Mouse (Mus musculus) C2C12 (cell line): ENCODE data around the gene Lpin2. TPM values are rescaled to one million over a fixed set of nuclear protein-coding genes. Genes with fewer than 3 reads are reported as not detected.

ENCODE experiments used
- H3K27me3 ChIP-seq: one replicate; pipeline ENCODE4 v1.6.1; 2011; ENCODE audit not compliant: control insufficient read depth, insufficient read depth, insufficient read length
- H3K36me3 ChIP-seq: one replicate; pipeline ENCODE4 v1.6.1; 2011; ENCODE audit not compliant: control insufficient read depth, insufficient read depth
- H3K4me3 ChIP-seq: one replicate; pipeline ENCODE4 v1.5.1; 2011; ENCODE audit warnings: mild to moderate bottlenecking, control low read depth; ENCODE audit not compliant: poor library complexity, insufficient read depth, severe bottlenecking
- H3K79me2 ChIP-seq: one replicate; pipeline ENCODE4 v1.6.1; 2011; ENCODE audit not compliant: control insufficient read depth, insufficient read depth
- H3K79me3 ChIP-seq: one replicate; pipeline ENCODE4 v1.6.1; 2011; ENCODE audit warnings: low read depth, control low read depth
- H3ac ChIP-seq: one replicate; pipeline ENCODE3; 2011; ENCODE audit warnings: low read depth; ENCODE audit not compliant: control insufficient read depth, insufficient read length
- CEBPB ChIP-seq: IDR thresholded peaks from one replicate; pipeline ENCODE4 v1.6.1; 2011; ENCODE audit warnings: low read depth, mild to moderate bottlenecking, control low read depth, moderate library complexity
- CTCF ChIP-seq: IDR thresholded peaks from one replicate; pipeline ENCODE4 v1.5.1; 2011; ENCODE audit not compliant: control insufficient read depth, insufficient read depth, insufficient read length
- FOSL1 ChIP-seq: IDR thresholded peaks from one replicate; pipeline ENCODE4 v1.8.0; 2011; ENCODE audit warnings: mild to moderate bottlenecking, low read length; ENCODE audit not compliant: poor library complexity, insufficient read depth, severe bottlenecking
- MAX ChIP-seq: IDR thresholded peaks from one replicate; pipeline ENCODE4 v1.6.1; 2011; ENCODE audit warnings: mild to moderate bottlenecking, control low read depth
- MYOD1 ChIP-seq: IDR thresholded peaks from one replicate; pipeline ENCODE4 v1.6.1; 2011; ENCODE audit warnings: low read depth; ENCODE audit not compliant: control insufficient read depth, insufficient read length
- MYOG ChIP-seq: IDR thresholded peaks from one replicate; pipeline ENCODE4 v1.6.1; 2011; ENCODE audit not compliant: control insufficient read depth, insufficient read length; ENCODE audit errors: extremely low read depth
- USF1 ChIP-seq: IDR thresholded peaks from one replicate; pipeline ENCODE4 v1.6.1; 2011; ENCODE audit warnings: low read depth, mild to moderate bottlenecking, control low read depth, moderate library complexity
- polyA plus RNA-seq: library from polyadenylated mRNA; unstranded; fragments of >200 nt; fragmentation: generic; extraction: Trizol; gene quantifications from one replicate; pipeline ENCODE4 v1.2.1, GENCODE M21; 2012; ENCODE audit warnings: missing spikeins

Gene Lpin2
- polyA plus RNA-seq, 1 experiment = 9.3 TPM

DNA sequence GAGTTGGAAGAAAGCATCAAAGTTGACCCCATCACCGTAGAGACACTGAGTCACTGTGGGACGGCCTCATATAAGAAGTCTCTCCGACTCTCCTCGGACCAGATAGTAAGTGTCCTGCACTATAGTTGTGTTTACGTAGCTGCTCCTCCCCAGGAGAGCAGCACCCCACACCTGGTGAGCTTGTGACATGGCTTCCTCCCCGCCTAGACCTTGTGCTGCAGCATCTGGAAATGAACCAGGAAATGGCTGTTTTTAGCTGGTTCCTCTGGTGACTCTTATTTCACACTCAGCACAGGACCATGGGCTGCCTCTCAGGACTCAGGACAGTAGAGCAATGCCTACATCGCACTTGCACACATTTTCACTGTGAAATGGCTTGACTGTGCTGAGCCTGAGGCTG lies 60.3 kb downstream of the Lpin2 start:
- Histone ChIP-seq H3K27me3 (no peaks in the 10 kb centered on the region), H3K36me3 (peaks cover 87% of the 10 kb centered on the region), H3K79me2 (no peaks in the 10 kb centered on the region), H3ac (no peak overlapping the region), H3K79me3 (no peaks in the 10 kb centered on the region), H3K4me3 (no peak overlapping the region)
- TF ChIP-seq MYOG (no peak), MYOD1 (no peak), MAX (no peak), CTCF (no peak), CEBPB (no peak), FOSL1 (no peak)

- H3K36me3 ChIP-seq = peaks cover 87% of the 10 kb centered on the region
- no peaks in the 10 kb centered on the region for H3K79me3 ChIP-seq
- H3K79me2 ChIP-seq = no peaks in the 10 kb centered on the region
- TF ChIP-seq FOSL1 (no peak), MYOG (no peak), CTCF (no peak), USF1 (no peak), MYOD1 (no peak), CEBPB (no peak), MAX (no peak)
- H3K4me3 ChIP-seq = no peak overlapping the region
- no peaks in the 10 kb centered on the region for H3K27me3 ChIP-seq
- no peak overlapping the region for H3ac ChIP-seq
Observed at GRCm38 (mm10) chr17:71245133-71245532, 62.8 kb downstream of the Lpin2 start.

- no peak overlapping the region for H3ac ChIP-seq
- H3K79me2 ChIP-seq = no peaks in the 10 kb centered on the region
- no peaks in the 10 kb centered on the region for H3K27me3 ChIP-seq
- H3K36me3 ChIP-seq = peaks cover 81% of the 10 kb centered on the region
- no peak overlapping the region for H3K4me3 ChIP-seq
- H3K79me3 ChIP-seq = no peaks in the 10 kb centered on the region
- TF ChIP-seq MYOD1 (no peak), CEBPB (no peak), CTCF (no peak), USF1 (no peak), FOSL1 (no peak)
Observed at GRCm38 (mm10) chr17:71246022-71246421, 63.7 kb downstream of the Lpin2 start.

- Histone ChIP-seq H3K4me3 (no peak overlapping the region), H3K36me3 (peaks cover 54% of the 10 kb centered on the region)
- TF ChIP-seq CEBPB = no peak
- TF ChIP-seq CTCF = no peak
- no peak for TF ChIP-seq MYOD1
- TF ChIP-seq MYOG = no peak
- TF ChIP-seq USF1 = no peak
- TF ChIP-seq MAX = no peak
- no peak for TF ChIP-seq FOSL1
Observed at GRCm38 (mm10) chr17:71248963-71249362, 66.6 kb downstream of the Lpin2 start.

DNA sequence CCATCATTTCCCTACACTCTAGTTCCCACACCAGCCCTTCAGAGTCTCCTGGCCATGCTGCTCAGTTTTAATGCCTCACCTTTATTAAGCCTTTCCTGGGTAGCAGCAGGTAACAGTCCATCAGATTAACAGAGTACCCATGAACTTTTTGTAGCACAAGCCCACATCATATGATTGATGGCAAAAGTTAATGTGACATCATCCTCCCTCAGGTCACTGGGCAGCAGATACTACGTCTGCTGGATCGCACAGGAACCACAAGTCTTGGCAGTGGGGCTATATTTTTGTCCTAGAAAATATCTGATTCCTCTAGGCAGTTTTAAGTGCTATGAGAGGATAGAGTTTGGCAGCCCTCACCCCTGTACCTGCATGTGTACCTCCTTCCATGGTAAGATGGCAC lies 67.7 kb downstream of the Lpin2 start:
- Histone ChIP-seq H3K27me3 (no peaks in the 10 kb centered on the region), H3K79me2 (no peaks in the 10 kb centered on the region), H3ac (no peak overlapping the region), H3K4me3 (no peak overlapping the region), H3K36me3 (peaks cover 46% of the 10 kb centered on the region), H3K79me3 (no peaks in the 10 kb centered on the region)
- TF ChIP-seq MYOD1 (no peak), FOSL1 (no peak), MAX (no peak), USF1 (no peak), MYOG (no peak), CEBPB (no peak), CTCF (no peak)

More at GRCm38 (mm10) chr17:71248963-71249362, 66.6 kb downstream of the Lpin2 start:
- no peak overlapping the region for H3ac ChIP-seq
- no peaks in the 10 kb centered on the region for H3K79me2 ChIP-seq
- no peaks in the 10 kb centered on the region for H3K79me3 ChIP-seq
- H3K27me3 ChIP-seq = no peaks in the 10 kb centered on the region

DNA sequence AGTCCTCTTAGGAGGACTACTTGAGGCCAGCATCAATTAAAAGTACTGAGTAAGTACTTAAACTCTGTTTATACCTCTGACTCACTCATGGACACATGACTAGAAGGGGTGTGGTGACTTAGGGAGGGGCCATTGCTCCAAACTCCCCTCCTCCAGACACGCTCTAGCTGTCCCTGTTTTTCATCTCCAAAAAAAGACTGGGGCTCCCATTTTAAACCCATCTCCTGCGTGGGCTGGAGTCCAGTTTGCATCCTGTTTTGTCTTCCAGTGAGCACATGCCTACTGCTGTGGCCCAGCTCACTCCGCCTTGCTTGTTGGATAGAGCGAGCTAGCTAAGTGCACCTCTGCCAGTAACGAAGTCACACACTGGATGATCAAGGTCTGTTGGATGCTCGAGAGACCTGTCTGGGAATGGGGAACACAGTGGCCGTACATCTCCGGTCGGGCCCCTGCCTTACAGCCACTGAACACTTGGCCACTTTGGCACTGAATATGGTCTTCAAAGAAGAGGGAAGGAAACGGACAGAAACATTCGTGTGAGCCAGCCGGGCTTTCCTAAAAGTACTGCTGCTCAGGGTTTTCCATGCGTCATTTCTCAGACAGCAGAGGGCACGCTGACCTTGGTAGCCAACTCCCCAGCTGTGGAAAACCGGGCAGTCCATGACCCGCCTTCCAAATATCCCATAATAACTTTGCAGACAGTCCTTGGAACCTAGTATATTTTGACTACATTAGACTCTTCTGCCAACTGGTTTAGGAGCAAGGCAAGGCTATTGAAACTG lies 68.7 kb downstream of the Lpin2 start:
- no peaks in the 10 kb centered on the region for H3K27me3 ChIP-seq
- no peaks in the 10 kb centered on the region for H3K79me2 ChIP-seq
- no peak for TF ChIP-seq CTCF
- peak; percentile 89 for TF ChIP-seq USF1
- H3K36me3 ChIP-seq = peaks cover 38% of the 10 kb centered on the region
- no peak overlapping the region for H3ac ChIP-seq
- no peaks in the 10 kb centered on the region for H3K79me3 ChIP-seq
- H3K4me3 ChIP-seq = no peak overlapping the region
